ENCODE assay signal across 16 mouse cellular contexts in genomic region chr15:94082369-94082768, GRCm38 (mm10).
"Had no signal": no experiment of that assay in that cellular context is flagged by ENCODE, and none has a peak within 500 bp of the region (broad histone marks: within the 10 kb centered on the region; RNA-seq: fewer than 3 reads in every experiment).

No protein-coding gene starts in this region.

- H3K27ac ChIP-seq: hindbrain, embryonic 15.5 days; intestine, embryonic 15.5 days; layer of hippocampus, adult 2 months; liver, embryonic 13.5 days; stomach, embryonic 15.5 days had no signal

- DNase-seq: layer of hippocampus, adult 9-11 months; left cerebral cortex, postnatal 4 days; liver, embryonic 13.5 days; lung, adult 2 months; lung, postnatal 14 days; lung, postnatal 4 days; midbrain, embryonic 14.5 days; right cerebral cortex, postnatal 25 days; spleen, adult 18-20 months; thymus, adult 18-20 months; thymus, postnatal 36 days had no signal

- ATAC-seq: intestine, embryonic 15.5 days had no signal

- H3K36me3 ChIP-seq: hindbrain, embryonic 15.5 days; intestine, embryonic 15.5 days; liver, embryonic 13.5 days; stomach, embryonic 15.5 days had no signal

- H3K9me3 ChIP-seq: hindbrain, embryonic 15.5 days; intestine, embryonic 15.5 days; liver, embryonic 13.5 days; stomach, embryonic 15.5 days had no signal

- H3K4me2 ChIP-seq: hindbrain, embryonic 15.5 days; intestine, embryonic 15.5 days; liver, embryonic 13.5 days; midbrain, embryonic 11.5 days; stomach, embryonic 15.5 days had no signal

- H3K27me3 ChIP-seq: hindbrain, embryonic 15.5 days; intestine, embryonic 15.5 days; liver, embryonic 13.5 days; stomach, embryonic 15.5 days had no signal

- H3K4me3 ChIP-seq: hindbrain, embryonic 15.5 days; intestine, embryonic 15.5 days; layer of hippocampus, adult 2 months; liver, embryonic 13.5 days; stomach, embryonic 15.5 days had no signal

- H3K9ac ChIP-seq: hindbrain, embryonic 15.5 days; intestine, embryonic 15.5 days; liver, embryonic 13.5 days; stomach, embryonic 15.5 days had no signal

- H3K4me1 ChIP-seq: hindbrain, embryonic 15.5 days; intestine, embryonic 15.5 days; liver, embryonic 13.5 days; stomach, embryonic 15.5 days had no signal
